Mouse (Mus musculus): ENCODE measurements around the gene Lelp1. TPM values are rescaled to one million over a fixed set of nuclear protein-coding genes. Genes with fewer than 3 reads are reported as not detected.

Lelp1 gene
- total RNA-seq (2014; rRNA removed) (not detected in 2 replicates), polyA plus RNA-seq (2015; fragmentation: Nextera tagmentation; extraction: Ambion mirVana) (not detected in 2 replicates)

DNA sequence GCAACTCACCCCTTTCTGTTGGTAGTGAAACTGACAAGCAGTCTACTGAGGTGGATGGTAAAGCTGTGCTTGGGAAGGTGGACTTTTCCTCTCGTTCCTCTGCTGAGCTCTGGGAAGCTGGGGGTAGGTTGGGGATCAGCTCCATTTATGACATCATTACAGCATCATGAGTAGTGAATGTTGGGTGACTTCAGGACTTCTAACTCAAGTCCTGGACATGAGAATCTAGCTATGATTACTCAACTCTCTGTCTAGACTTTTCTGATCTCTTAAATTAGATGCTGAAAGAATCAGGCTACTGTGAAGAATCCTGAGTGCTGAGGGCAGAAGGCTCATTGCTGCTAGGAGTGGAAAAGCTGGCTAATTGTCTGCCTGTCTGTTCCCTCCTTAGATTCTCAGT is at the start of gene Lelp1:
Gene Lelp1, minus strand, starts transcription at position 101 of the 400 bp plus-strand sequence.
- no peaks in the 10 kb centered on the region for H3K36me3 ChIP-seq (ENCODE audit: insufficient read depth)
- WGBS: 62% methylated on average over 1 of the region's 1 CpGs
- H3K4me1 ChIP-seq (ENCODE audit: insufficient read depth): no peaks in the 10 kb centered on the region
- H3K4me3 ChIP-seq (ENCODE audit: low read depth, low read length): no peak within 1 kb of the TSS
- ATAC-seq (no peak), DNase-seq (no peak)
- no peak for TF ChIP-seq CTCF (IDR thresholded peaks at IDR 0.05; ENCODE audit: low read depth)
- no peaks in the 10 kb centered on the region for H3K9me3 ChIP-seq (ENCODE audit: low read length)
- no peak within 1 kb of the TSS for H3K9ac ChIP-seq
- no peak within 1 kb of the TSS for H3K4me2 ChIP-seq (ENCODE audit: low read depth)
- H3K27ac ChIP-seq (ENCODE audit: low read depth, low read length): no peak within 1 kb of the TSS
- H3K27me3 ChIP-seq (ENCODE audit: insufficient read depth, low read length): no peaks in the 10 kb centered on the region

DNA sequence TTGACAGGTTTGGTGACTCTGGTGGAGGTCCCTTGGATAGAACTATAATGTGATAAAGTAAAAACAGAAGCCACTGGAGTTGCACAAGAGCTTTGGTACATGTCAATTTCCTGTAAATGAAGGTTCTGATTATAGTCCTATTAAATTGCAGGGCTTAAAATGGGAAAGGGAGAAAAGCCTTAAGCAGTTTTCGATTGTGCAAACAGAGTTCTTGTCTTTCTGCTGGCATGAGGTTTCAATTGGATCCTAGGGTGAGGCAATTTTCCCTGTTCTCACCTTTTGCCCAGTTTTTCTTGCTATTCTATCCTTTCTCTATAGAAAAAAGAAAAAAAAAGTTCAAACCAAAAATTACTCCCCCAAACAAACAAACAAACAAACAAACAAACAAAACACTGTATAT is 34.3 kb upstream of the Lelp1 start:
- 64% methylated on average over 1 of the region's 1 CpGs for WGBS
- no peak overlapping the region for H3K4me2 ChIP-seq (ENCODE audit: low read depth)
- no peak for ATAC-seq
- no peaks in the 10 kb centered on the region for H3K36me3 ChIP-seq (ENCODE audit: insufficient read depth)
- no peak for TF ChIP-seq CTCF (IDR thresholded peaks at IDR 0.05; ENCODE audit: low read depth)
- no peaks in the 10 kb centered on the region for H3K9me3 ChIP-seq (ENCODE audit: low read length)
- H3K4me1 ChIP-seq (ENCODE audit: insufficient read depth): no peaks in the 10 kb centered on the region
- no peak for DNase-seq
- H3K27ac ChIP-seq (ENCODE audit: low read depth, low read length): no peak overlapping the region
- H3K9ac ChIP-seq: no peak overlapping the region
- H3K4me3 ChIP-seq (ENCODE audit: low read depth, low read length): no peak overlapping the region
- H3K27me3 ChIP-seq (ENCODE audit: insufficient read depth, low read length): no peaks in the 10 kb centered on the region

DNA sequence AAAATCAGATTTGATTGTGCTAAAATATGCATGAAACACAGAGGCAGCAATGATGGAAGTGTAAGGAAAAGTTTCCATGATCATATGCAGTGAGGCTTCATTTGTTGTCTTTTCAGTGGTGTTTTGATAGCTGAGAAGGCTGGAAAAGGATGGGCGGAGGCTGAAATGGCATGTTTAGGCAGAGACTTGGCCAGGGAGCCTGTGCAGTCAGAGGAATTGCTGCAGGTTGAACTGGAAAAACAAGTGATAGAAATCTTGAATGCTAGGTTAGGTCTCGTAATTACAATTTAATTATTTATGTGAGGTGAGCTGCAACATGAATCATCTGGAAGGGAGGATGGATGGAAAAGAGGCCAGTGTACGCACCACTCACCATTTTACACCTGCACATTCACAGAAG is 27.3 kb upstream of the Lelp1 start:
- TF ChIP-seq CTCF (IDR thresholded peaks at IDR 0.05; ENCODE audit: low read depth): no peak
- WGBS: 88% methylated on average over 3 of the region's 3 CpGs

DNA sequence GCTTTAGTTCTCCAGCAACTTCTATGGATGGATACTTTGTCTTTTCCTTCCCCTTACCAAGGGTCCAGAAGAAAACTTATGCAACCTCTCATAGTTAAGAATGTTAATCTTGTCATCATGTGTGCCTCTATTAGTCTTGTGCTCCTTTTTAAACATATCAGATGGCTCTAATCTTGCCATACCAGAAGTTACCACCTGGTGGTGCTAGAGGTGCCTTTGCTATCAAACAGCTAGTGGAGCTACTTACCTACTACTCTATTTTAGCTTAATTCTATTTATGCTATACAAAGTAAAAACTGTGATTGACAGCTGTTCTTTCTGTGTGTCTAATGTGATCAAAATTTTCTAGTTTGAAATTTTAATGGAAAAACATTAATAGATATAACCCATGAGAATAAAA is 10.8 kb upstream of the Lelp1 start:
- Histone ChIP-seq H3K27me3 (ENCODE audit: insufficient read depth, low read length) (no peaks in the 10 kb centered on the region), H3K27ac (ENCODE audit: low read depth, low read length) (no peak overlapping the region), H3K4me1 (ENCODE audit: insufficient read depth) (no peaks in the 10 kb centered on the region), H3K9ac (no peak overlapping the region), H3K4me2 (ENCODE audit: low read depth) (no peak overlapping the region), H3K9me3 (ENCODE audit: low read length) (no peaks in the 10 kb centered on the region), H3K36me3 (ENCODE audit: insufficient read depth) (no peaks in the 10 kb centered on the region), H3K4me3 (ENCODE audit: low read depth, low read length) (no peak overlapping the region)
- TF ChIP-seq CTCF (IDR thresholded peaks at IDR 0.05; ENCODE audit: low read depth): peak; percentile 82
- DNase-seq: peak; percentile 83
- peak; percentile 45; the same call in 1 of the 2 replicates for ATAC-seq

More for the DNA sequence above, 27.3 kb upstream of the Lelp1 start:
- Histone ChIP-seq H3K27me3 (ENCODE audit: insufficient read depth, low read length) (no peaks in the 10 kb centered on the region), H3K9me3 (ENCODE audit: low read length) (no peaks in the 10 kb centered on the region), H3K36me3 (ENCODE audit: insufficient read depth) (no peaks in the 10 kb centered on the region), H3K4me1 (ENCODE audit: insufficient read depth) (no peaks in the 10 kb centered on the region), H3K27ac (ENCODE audit: low read depth, low read length) (no peak overlapping the region), H3K4me3 (ENCODE audit: low read depth, low read length) (no peak overlapping the region), H3K9ac (no peak overlapping the region), H3K4me2 (ENCODE audit: low read depth) (no peak overlapping the region)
- no peak for DNase-seq
- no peak for ATAC-seq

DNA sequence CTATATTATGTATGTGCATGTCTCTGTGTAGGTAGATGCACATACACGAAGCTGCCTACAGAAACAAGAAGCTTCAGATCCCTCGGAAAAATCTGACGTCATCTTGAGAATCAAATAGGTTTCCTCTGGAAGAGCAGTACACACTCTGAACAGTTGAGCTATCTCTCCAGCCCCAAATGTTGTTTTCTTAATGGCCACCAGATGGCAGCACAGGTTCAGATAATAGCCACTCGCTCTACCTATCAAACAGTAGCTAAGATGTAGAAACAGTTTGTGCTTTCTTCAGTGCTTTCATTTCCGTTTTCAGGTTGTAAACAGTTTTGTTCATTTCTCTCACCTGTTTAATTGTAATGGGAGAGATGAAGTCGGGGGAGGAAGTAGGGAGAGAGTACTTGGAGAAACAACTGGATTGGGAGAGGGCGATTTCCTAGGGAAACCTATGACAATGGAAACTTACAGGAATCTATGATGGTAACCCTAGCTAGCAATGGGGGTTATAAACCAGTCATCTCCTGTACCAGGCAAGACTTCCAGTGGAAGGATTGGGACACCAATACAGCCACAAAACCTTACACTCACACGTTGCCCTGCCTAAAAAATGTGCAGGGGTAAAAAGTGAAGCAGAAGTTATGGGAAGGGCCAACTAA is 8.2 kb upstream of the Lelp1 start:
- no peak overlapping the region for H3K4me2 ChIP-seq (ENCODE audit: low read depth)
- peak; percentile 98 for ATAC-seq
- peak; percentile 87 for DNase-seq
- no peak overlapping the region for H3K4me3 ChIP-seq (ENCODE audit: low read depth, low read length)
- H3K27me3 ChIP-seq (ENCODE audit: insufficient read depth, low read length): no peaks in the 10 kb centered on the region
- WGBS: 24% methylated on average over 8 of the region's 8 CpGs
- H3K9ac ChIP-seq: no peak overlapping the region
- no peak overlapping the region for H3K27ac ChIP-seq (ENCODE audit: low read depth, low read length)
- TF ChIP-seq CTCF (IDR thresholded peaks at IDR 0.05; ENCODE audit: low read depth): peak; percentile 90
- H3K36me3 ChIP-seq (ENCODE audit: insufficient read depth): no peaks in the 10 kb centered on the region
- no peaks in the 10 kb centered on the region for H3K9me3 ChIP-seq (ENCODE audit: low read length)
- no peaks in the 10 kb centered on the region for H3K4me1 ChIP-seq (ENCODE audit: insufficient read depth)

DNA sequence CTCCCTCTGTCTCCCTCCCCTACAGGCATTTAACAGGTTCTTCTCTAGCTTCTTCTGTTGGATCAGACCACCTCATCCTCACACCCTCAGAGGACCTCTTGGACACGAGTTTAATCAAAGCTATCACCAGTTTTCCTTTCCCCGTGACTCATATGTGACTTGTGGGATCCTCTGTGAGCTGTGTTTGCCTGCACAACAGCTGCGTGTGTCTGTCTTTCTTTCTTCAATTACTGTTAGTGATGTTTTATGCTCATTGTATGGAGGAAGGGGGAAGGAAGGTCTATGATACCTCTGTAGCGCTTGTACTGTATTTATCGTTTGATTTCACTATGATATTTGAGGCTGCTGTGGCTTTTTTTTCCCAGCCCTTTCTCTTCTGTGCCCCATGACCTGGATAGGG is 5.4 kb upstream of the Lelp1 start:
- no peak for TF ChIP-seq CTCF (IDR thresholded peaks at IDR 0.05; ENCODE audit: low read depth)
- no peak overlapping the region for H3K4me3 ChIP-seq (ENCODE audit: low read depth, low read length)
- H3K36me3 ChIP-seq (ENCODE audit: insufficient read depth): no peaks in the 10 kb centered on the region
- H3K27ac ChIP-seq (ENCODE audit: low read depth, low read length): no peak overlapping the region
- H3K4me1 ChIP-seq (ENCODE audit: insufficient read depth): no peaks in the 10 kb centered on the region
- 80% methylated on average over 5 of the region's 5 CpGs for WGBS
- no peak overlapping the region for H3K9ac ChIP-seq
- no peak overlapping the region for H3K4me2 ChIP-seq (ENCODE audit: low read depth)
- DNase-seq (no peak), ATAC-seq (no peak)
- no peaks in the 10 kb centered on the region for H3K27me3 ChIP-seq (ENCODE audit: insufficient read depth, low read length)
- H3K9me3 ChIP-seq (ENCODE audit: low read length): no peaks in the 10 kb centered on the region

DNA sequence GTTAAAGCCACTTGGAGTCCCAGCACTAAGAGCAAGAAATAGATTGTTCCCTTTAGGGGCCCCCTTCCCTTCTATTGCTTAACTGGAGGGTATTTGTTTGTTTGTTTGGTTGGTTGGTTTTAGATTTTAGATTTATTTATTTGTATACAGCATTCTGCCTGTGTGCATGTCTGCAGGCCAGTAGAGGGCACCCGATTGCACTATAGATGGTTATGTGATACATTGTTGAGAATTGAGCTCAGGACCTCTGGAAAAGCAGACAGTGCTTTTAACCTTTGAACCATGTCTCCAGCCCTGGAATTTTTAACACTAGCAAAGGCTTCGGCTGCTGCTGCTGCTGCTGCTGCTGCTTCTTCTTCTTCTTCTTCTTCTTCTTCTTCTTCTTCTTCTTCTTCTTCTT is 4.9 kb upstream of the Lelp1 start:
- WGBS: 74% methylated on average over 2 of the region's 2 CpGs
- DNase-seq: no peak
- Histone ChIP-seq H3K4me3 (ENCODE audit: low read depth, low read length) (no peak overlapping the region), H3K4me2 (ENCODE audit: low read depth) (no peak overlapping the region), H3K27ac (ENCODE audit: low read depth, low read length) (no peak overlapping the region), H3K27me3 (ENCODE audit: insufficient read depth, low read length) (no peaks in the 10 kb centered on the region), H3K36me3 (ENCODE audit: insufficient read depth) (no peaks in the 10 kb centered on the region), H3K9ac (no peak overlapping the region), H3K4me1 (ENCODE audit: insufficient read depth) (no peaks in the 10 kb centered on the region), H3K9me3 (ENCODE audit: low read length) (no peaks in the 10 kb centered on the region)
- no peak for ATAC-seq
- peak; percentile 46 for TF ChIP-seq CTCF (IDR thresholded peaks at IDR 0.05; ENCODE audit: low read depth)
